Mouse (Mus musculus) layer of hippocampus, adult 18-20 months (tissue): ENCODE data around the gene Cdc42. TPM values are rescaled to one million over a fixed set of nuclear protein-coding genes. Genes with fewer than 3 reads are reported as not detected.

Experiments used
- DNase-seq, 2 experiments: peaks; one replicate each; pipeline ENCODE4 v3.0.0; 2022; ENCODE audit warnings: low spot score in 2 of 2
- long read RNA-seq: library from polyadenylated mRNA; stranded (forward); transcript quantifications from one replicate; pipeline ENCODE4 v2.0.0, GENCODE M21; 2021
- total RNA-seq, 2 experiments: library from RNA; stranded (reverse); gene quantifications; 2 replicates each; pipeline ENCODE4 v1.2.3; 2021

The Cdc42 gene
- total RNA-seq = 100 to 1,000 TPM; 285 to 289 TPM
- long read RNA-seq, transcript Cdc42-202 (6 exons, 2,108 nt) = major isoform, 104 of 267 reads
- long read RNA-seq, transcript Cdc42-201 (6 exons, 1,448 nt) = minor isoform, 89 of 267 reads
- long read RNA-seq, partial matches to known transcripts = 51 of 267 reads
- long read RNA-seq, other reads (novel, unspliced or antisense) = 23 of 267 reads

- peak; percentile 97 to 98 for DNase-seq
Measured at GRCm38 (mm10) chr4:137357517-137358254, at the start of gene Cdc42. Gene Cdc42, minus strand, starts transcription at chr4:137357720.

GRCm38 (mm10) chr4:137405571-137405970 lies 48.1 kb upstream of the Cdc42 start:
- DNase-seq = no peak

GRCm38 (mm10) chr4:137396641-137397525 lies 39.4 kb upstream of the Cdc42 start:
- DNase-seq = no peak

GRCm38 (mm10) chr4:137393378-137394135 lies 36.0 kb upstream of the Cdc42 start:
- DNase-seq = no peak

- no peak for DNase-seq
Measured at GRCm38 (mm10) chr4:137392874-137393273, 35.4 kb upstream of the Cdc42 start.

GRCm38 (mm10) chr4:137391287-137391686 lies 33.8 kb upstream of the Cdc42 start:
- DNase-seq = no peak

- DNase-seq = no peak
Measured at GRCm38 (mm10) chr4:137390196-137390595, 32.7 kb upstream of the Cdc42 start.

GRCm38 (mm10) chr4:137388983-137389382 lies 31.5 kb upstream of the Cdc42 start:
- DNase-seq = no peak

GRCm38 (mm10) chr4:137388059-137388794 lies 30.7 kb upstream of the Cdc42 start:
- peak; percentile 77 to 90 for DNase-seq

GRCm38 (mm10) chr4:137387482-137388058 lies 30.1 kb upstream of the Cdc42 start:
- no peak for DNase-seq

GRCm38 (mm10) chr4:137380702-137381605 lies 23.4 kb upstream of the Cdc42 start:
- no peak for DNase-seq

- DNase-seq = no peak
Measured at GRCm38 (mm10) chr4:137379713-137380255, 22.3 kb upstream of the Cdc42 start.

GRCm38 (mm10) chr4:137379085-137379484 lies 21.6 kb upstream of the Cdc42 start:
- DNase-seq = no peak

GRCm38 (mm10) chr4:137377526-137378304 lies 20.2 kb upstream of the Cdc42 start:
- DNase-seq = no peak

- DNase-seq = no peak
Measured at GRCm38 (mm10) chr4:137376778-137377177, 19.3 kb upstream of the Cdc42 start.

- DNase-seq = no peak
Measured at GRCm38 (mm10) chr4:137375314-137376278, 18.1 kb upstream of the Cdc42 start.

- no peak for DNase-seq
Measured at GRCm38 (mm10) chr4:137373711-137374110, 16.2 kb upstream of the Cdc42 start.
